Mouse (Mus musculus): ENCODE data around the gene Uqcrc2. TPM values are rescaled to one million over a fixed set of nuclear protein-coding genes. Genes with fewer than 3 reads are reported as not detected.
A peak's percentile ranks its signal among the peaks of the same experiment; 100 is the strongest.

Uqcrc2 gene
- polyA plus RNA-seq, 1 experiment: 89.4 TPM

- no peaks in the 10 kb centered on the region for H3K27me3 ChIP-seq (ENCODE audit: control insufficient read depth, insufficient read depth, low read length)
- H3K4me3 ChIP-seq (ENCODE audit: control insufficient read depth, insufficient read depth, low read length): no peak overlapping the region
- DNase-seq: no peak
- no peak for TF ChIP-seq POLR2A (IDR thresholded peaks at IDR 0.05; ENCODE audit: control insufficient read depth, extremely low read depth, insufficient read depth, low read length, poor library complexity)
- no peak for TF ChIP-seq CTCF (IDR thresholded peaks at IDR 0.05; ENCODE audit: borderline replicate concordance, control insufficient read depth, extremely low read depth, insufficient read depth, low read length, poor library complexity)
- no peak overlapping the region for H3K27ac ChIP-seq (ENCODE audit: control insufficient read depth, insufficient read depth, low read length)
- no peaks in the 10 kb centered on the region for H3K36me3 ChIP-seq (ENCODE audit: control insufficient read depth, insufficient read depth, low read length)
- H3K4me1 ChIP-seq (replicated peaks; ENCODE audit: control insufficient read depth, insufficient read depth, low read length): no peaks in the 10 kb centered on the region; the same call in 1 of the 2 replicates
- 91% methylated on average over 2 of the region's 2 CpGs for WGBS
Measured at GRCm38 (mm10) chr7:120684731-120685161, 49.8 kb downstream of the Uqcrc2 start.

GRCm38 (mm10) chr7:120685227-120685626, 50.3 kb downstream of the Uqcrc2 start:
- WGBS: 95% methylated on average over 6 of the region's 6 CpGs

GRCm38 (mm10) chr7:120690634-120691033, 55.7 kb downstream of the Uqcrc2 start:
- peak; percentile 35 for DNase-seq
- 89% methylated on average over 4 of the region's 4 CpGs for WGBS
- Histone ChIP-seq H3K36me3 (ENCODE audit: control insufficient read depth, insufficient read depth, low read length) (no peaks in the 10 kb centered on the region), H3K27ac (ENCODE audit: control insufficient read depth, insufficient read depth, low read length) (no peak overlapping the region), H3K4me3 (ENCODE audit: control insufficient read depth, insufficient read depth, low read length) (no peak overlapping the region), H3K4me1 (replicated peaks; ENCODE audit: control insufficient read depth, insufficient read depth, low read length) (peaks cover 9% of the 10 kb centered on the region), H3K27me3 (ENCODE audit: control insufficient read depth, insufficient read depth, low read length) (no peaks in the 10 kb centered on the region)
- TF ChIP-seq CTCF (IDR thresholded peaks at IDR 0.05; ENCODE audit: borderline replicate concordance, control insufficient read depth, extremely low read depth, insufficient read depth, low read length, poor library complexity) (no peak), POLR2A (IDR thresholded peaks at IDR 0.05; ENCODE audit: control insufficient read depth, extremely low read depth, insufficient read depth, low read length, poor library complexity) (no peak)

More at GRCm38 (mm10) chr7:120685227-120685626, 50.3 kb downstream of the Uqcrc2 start:
- no peak overlapping the region for H3K4me3 ChIP-seq (ENCODE audit: control insufficient read depth, insufficient read depth, low read length)
- H3K36me3 ChIP-seq (ENCODE audit: control insufficient read depth, insufficient read depth, low read length): no peaks in the 10 kb centered on the region
- H3K4me1 ChIP-seq (replicated peaks; ENCODE audit: control insufficient read depth, insufficient read depth, low read length): no peaks in the 10 kb centered on the region; the same call in 1 of the 2 replicates
- TF ChIP-seq CTCF (IDR thresholded peaks at IDR 0.05; ENCODE audit: borderline replicate concordance, control insufficient read depth, extremely low read depth, insufficient read depth, low read length, poor library complexity): no peak
- TF ChIP-seq POLR2A (IDR thresholded peaks at IDR 0.05; ENCODE audit: control insufficient read depth, extremely low read depth, insufficient read depth, low read length, poor library complexity): no peak
- H3K27ac ChIP-seq (ENCODE audit: control insufficient read depth, insufficient read depth, low read length): no peak overlapping the region
- DNase-seq: no peak
- H3K27me3 ChIP-seq (ENCODE audit: control insufficient read depth, insufficient read depth, low read length): no peaks in the 10 kb centered on the region

GRCm38 (mm10) chr7:120693831-120694375, 58.9 kb downstream of the Uqcrc2 start:
- Histone ChIP-seq H3K4me3 (ENCODE audit: control insufficient read depth, insufficient read depth, low read length) (no peak overlapping the region), H3K27ac (ENCODE audit: control insufficient read depth, insufficient read depth, low read length) (peak overlapping the region; percentile 5; the same call in 1 of the 2 replicates), H3K36me3 (ENCODE audit: control insufficient read depth, insufficient read depth, low read length) (no peaks in the 10 kb centered on the region), H3K27me3 (ENCODE audit: control insufficient read depth, insufficient read depth, low read length) (no peaks in the 10 kb centered on the region), H3K4me1 (replicated peaks; ENCODE audit: control insufficient read depth, insufficient read depth, low read length) (peaks cover 12% of the 10 kb centered on the region)
- DNase-seq: peak; percentile 18
- no peak for TF ChIP-seq POLR2A (IDR thresholded peaks at IDR 0.05; ENCODE audit: control insufficient read depth, extremely low read depth, insufficient read depth, low read length, poor library complexity)
- no peak for TF ChIP-seq CTCF (IDR thresholded peaks at IDR 0.05; ENCODE audit: borderline replicate concordance, control insufficient read depth, extremely low read depth, insufficient read depth, low read length, poor library complexity)
- 27% methylated on average over 5 of the region's 5 CpGs for WGBS

- H3K4me3 ChIP-seq (ENCODE audit: control insufficient read depth, insufficient read depth, low read length): no peak overlapping the region
- TF ChIP-seq POLR2A (IDR thresholded peaks at IDR 0.05; ENCODE audit: control insufficient read depth, extremely low read depth, insufficient read depth, low read length, poor library complexity) (no peak), CTCF (IDR thresholded peaks at IDR 0.05; ENCODE audit: borderline replicate concordance, control insufficient read depth, extremely low read depth, insufficient read depth, low read length, poor library complexity) (no peak)
- H3K27me3 ChIP-seq (ENCODE audit: control insufficient read depth, insufficient read depth, low read length): no peaks in the 10 kb centered on the region
- no peak overlapping the region for H3K27ac ChIP-seq (ENCODE audit: control insufficient read depth, insufficient read depth, low read length)
- H3K4me1 ChIP-seq (replicated peaks; ENCODE audit: control insufficient read depth, insufficient read depth, low read length): peaks cover 16% of the 10 kb centered on the region
- DNase-seq: no peak
- WGBS: 73% methylated on average over 6 of the region's 6 CpGs
- no peaks in the 10 kb centered on the region for H3K36me3 ChIP-seq (ENCODE audit: control insufficient read depth, insufficient read depth, low read length)
Measured at GRCm38 (mm10) chr7:120695196-120695595, 60.2 kb downstream of the Uqcrc2 start.

GRCm38 (mm10) chr7:120695641-120696040, 60.7 kb downstream of the Uqcrc2 start:
- no peak overlapping the region for H3K4me3 ChIP-seq (ENCODE audit: control insufficient read depth, insufficient read depth, low read length)
- no peak for TF ChIP-seq CTCF (IDR thresholded peaks at IDR 0.05; ENCODE audit: borderline replicate concordance, control insufficient read depth, extremely low read depth, insufficient read depth, low read length, poor library complexity)
- no peak for TF ChIP-seq POLR2A (IDR thresholded peaks at IDR 0.05; ENCODE audit: control insufficient read depth, extremely low read depth, insufficient read depth, low read length, poor library complexity)
- no peaks in the 10 kb centered on the region for H3K27me3 ChIP-seq (ENCODE audit: control insufficient read depth, insufficient read depth, low read length)
- no peak for DNase-seq
- no peaks in the 10 kb centered on the region for H3K36me3 ChIP-seq (ENCODE audit: control insufficient read depth, insufficient read depth, low read length)
- H3K27ac ChIP-seq (ENCODE audit: control insufficient read depth, insufficient read depth, low read length): no peak overlapping the region
- peaks cover 16% of the 10 kb centered on the region for H3K4me1 ChIP-seq (replicated peaks; ENCODE audit: control insufficient read depth, insufficient read depth, low read length)
- 35% methylated on average over 1 of the region's 1 CpGs for whole genome bisulfite sequencing
